14 mouse cellular contexts compared by ENCODE assay signal in genomic region chr14:22168795-22169568, GRCm38 (mm10).
A peak's percentile ranks its signal among the peaks of the same experiment; 100 is the strongest.
DNase-seq lines count a peak whose midpoint lies in the region; ATAC-seq lines count a peak whose summit lies in the region.
"Had no signal": no experiment of that assay in that cellular context is flagged by ENCODE, and none has a peak within 500 bp of the region (broad histone marks: within the 10 kb centered on the region; RNA-seq: fewer than 3 reads in every experiment).

No protein-coding gene starts in this region.

- H3K4me3 ChIP-seq in kidney, embryonic 16.5 days (ENCODE audit: low read length) = peak overlapping the region; percentile 10; the same call in 1 of the 2 replicates
- 0 out of 2 replicates have a peak overlapping the region, but pooled peaks have one; percentile 11 for H3K4me3 ChIP-seq in embryonic facial prominence, embryonic 10.5 days
- H3K4me3 ChIP-seq in limb, embryonic 13.5 days = no peak overlapping the region
- H3K4me3 ChIP-seq: embryonic facial prominence, embryonic 13.5 days; heart, adult 2 months had no signal

- peak; percentile 23 for DNase-seq in adrenal gland, adult 2 months
- no peak for DNase-seq in adrenal gland, postnatal 10 days
- no peak for DNase-seq in kidney, postnatal 4 days
- DNase-seq in embryonic facial prominence, embryonic 10.5 days (ENCODE audit: low spot score) = no peak
- no peak for DNase-seq in left cerebral cortex, adult 11 months (ENCODE audit: low spot score)
- no peak for DNase-seq in right cerebral cortex, adult 2 months (ENCODE audit: low spot score in 2 of 2)
- DNase-seq: cerebellum, adult 8-10 months; heart, adult 2 months; kidney, postnatal 25 days; lung, postnatal 36 days; right cerebral cortex, postnatal 25 days had no signal

- 15% methylated on average over 14 of the region's 14 CpGs for WGBS in kidney, embryonic 16.5 days
- 55% methylated on average over 14 of the region's 14 CpGs for WGBS in embryonic facial prominence, embryonic 10.5 days
- 25% methylated on average over 14 of the region's 14 CpGs for WGBS in limb, embryonic 13.5 days

- peak overlapping the region; percentile 37; the same call in 1 of the 2 replicates for H3K9ac ChIP-seq in kidney, embryonic 16.5 days (replicated peaks; ENCODE audit: low read length)
- no peak overlapping the region for H3K9ac ChIP-seq in limb, embryonic 13.5 days
- H3K9ac ChIP-seq: embryonic facial prominence, embryonic 13.5 days had no signal

- peaks cover 25% of the 10 kb centered on the region for H3K27me3 ChIP-seq in kidney, embryonic 16.5 days (ENCODE audit: insufficient read depth, low read length)
- H3K27me3 ChIP-seq in embryonic facial prominence, embryonic 10.5 days (replicated peaks; ENCODE audit: low read depth, poor library complexity, severe bottlenecking) = peaks cover 25% of the 10 kb centered on the region
- H3K27me3 ChIP-seq in limb, embryonic 13.5 days = peaks cover 37% of the 10 kb centered on the region
- H3K27me3 ChIP-seq: embryonic facial prominence, embryonic 13.5 days had no signal

- peak overlapping the region; percentile 42 for H3K4me2 ChIP-seq in kidney, embryonic 16.5 days (replicated peaks; ENCODE audit: low read depth, low read length)
- peak overlapping the region; percentile 51 for H3K4me2 ChIP-seq in limb, embryonic 13.5 days (replicated peaks)
- H3K4me2 ChIP-seq: embryonic facial prominence, embryonic 13.5 days had no signal

- H3K9me3 ChIP-seq in kidney, embryonic 16.5 days (ENCODE audit: low read length) = no peaks in the 10 kb centered on the region
- no peaks in the 10 kb centered on the region for H3K9me3 ChIP-seq in embryonic facial prominence, embryonic 10.5 days
- no peaks in the 10 kb centered on the region for H3K9me3 ChIP-seq in limb, embryonic 13.5 days
- H3K9me3 ChIP-seq: embryonic facial prominence, embryonic 13.5 days had no signal

- no peak overlapping the region; the same call in 1 of the 2 replicates for H3K27ac ChIP-seq in kidney, embryonic 16.5 days (ENCODE audit: low read length)
- peak overlapping the region; percentile 48 for H3K27ac ChIP-seq in embryonic facial prominence, embryonic 10.5 days (replicated peaks)
- H3K27ac ChIP-seq in limb, embryonic 13.5 days = no peak overlapping the region
- H3K27ac ChIP-seq: embryonic facial prominence, embryonic 13.5 days; heart, adult 2 months had no signal

- H3K4me1 ChIP-seq in kidney, embryonic 16.5 days (ENCODE audit: insufficient read depth, low read length) = peaks cover 22% of the 10 kb centered on the region
- H3K4me1 ChIP-seq in embryonic facial prominence, embryonic 10.5 days = peaks cover 22% of the 10 kb centered on the region
- peaks cover 40% of the 10 kb centered on the region for H3K4me1 ChIP-seq in limb, embryonic 13.5 days

- peak; percentile 88 for ATAC-seq in kidney, embryonic 16.5 days (ENCODE audit: low FRiP score, low TSS enrichment)
- no peak for ATAC-seq in limb, embryonic 13.5 days (ENCODE audit: low FRiP score, low read depth)

- H3K36me3 ChIP-seq in kidney, embryonic 16.5 days (ENCODE audit: insufficient read depth, low read length) = no peaks in the 10 kb centered on the region
- no peaks in the 10 kb centered on the region for H3K36me3 ChIP-seq in embryonic facial prominence, embryonic 10.5 days (replicated peaks)
- H3K36me3 ChIP-seq in limb, embryonic 13.5 days = no peaks in the 10 kb centered on the region
- H3K36me3 ChIP-seq: embryonic facial prominence, embryonic 13.5 days had no signal
